Mouse (Mus musculus): ENCODE data around the gene Scn2b. TPM values are rescaled to one million over a fixed set of nuclear protein-coding genes. Genes with fewer than 3 reads are reported as not detected.

The Scn2b gene
- polyA plus RNA-seq, 1 experiment from 2014 or later, result 11.2 TPM

- no peak overlapping the region for H3K4me2 ChIP-seq
- WGBS, result 62% methylated on average over 3 of the region's 3 CpGs
- H3K4me3 ChIP-seq, result no peak overlapping the region
- H3K36me3 ChIP-seq (replicated peaks), result no peaks in the 10 kb centered on the region
- no peak for ATAC-seq (replicated peaks)
- no peaks in the 10 kb centered on the region for H3K9me3 ChIP-seq
- no peak overlapping the region for H3K9ac ChIP-seq
- no peaks in the 10 kb centered on the region for H3K4me1 ChIP-seq
- H3K27me3 ChIP-seq (replicated peaks), result no peaks in the 10 kb centered on the region
- H3K27ac ChIP-seq, result no peak overlapping the region
Measured at GRCm38 (mm10) chr9:45098426-45098825, 19.2 kb upstream of the Scn2b start.

- no peak for ATAC-seq (replicated peaks)
- 94% methylated on average over 1 of the region's 1 CpGs for WGBS
Measured at GRCm38 (mm10) chr9:45102528-45102927, 15.1 kb upstream of the Scn2b start.

GRCm38 (mm10) chr9:45103211-45103979 is 14.2 kb upstream of the Scn2b start:
- 73% methylated on average over 11 of the region's 11 CpGs for WGBS
- no peak for ATAC-seq (replicated peaks)

More at GRCm38 (mm10) chr9:45102528-45102927, 15.1 kb upstream of the Scn2b start:
- H3K27me3 ChIP-seq (replicated peaks), result no peaks in the 10 kb centered on the region
- no peaks in the 10 kb centered on the region for H3K9me3 ChIP-seq
- no peak overlapping the region for H3K4me3 ChIP-seq
- no peaks in the 10 kb centered on the region for H3K4me1 ChIP-seq
- H3K9ac ChIP-seq, result no peak overlapping the region
- H3K4me2 ChIP-seq, result no peak overlapping the region
- H3K36me3 ChIP-seq (replicated peaks), result no peaks in the 10 kb centered on the region
- H3K27ac ChIP-seq, result no peak overlapping the region

GRCm38 (mm10) chr9:45105596-45106374 is 11.8 kb upstream of the Scn2b start:
- 92% methylated on average over 2 of the region's 2 CpGs for WGBS
- no peak for ATAC-seq (replicated peaks)
- Histone ChIP-seq H3K4me1 (no peaks in the 10 kb centered on the region), H3K4me2 (no peak overlapping the region), H3K9ac (no peak overlapping the region), H3K27ac (no peak overlapping the region), H3K36me3 (replicated peaks) (no peaks in the 10 kb centered on the region), H3K4me3 (no peak overlapping the region), H3K9me3 (no peaks in the 10 kb centered on the region), H3K27me3 (replicated peaks) (no peaks in the 10 kb centered on the region)

More at GRCm38 (mm10) chr9:45103211-45103979, 14.2 kb upstream of the Scn2b start:
- Histone ChIP-seq H3K4me3 (no peak overlapping the region), H3K4me1 (no peaks in the 10 kb centered on the region), H3K4me2 (no peak overlapping the region), H3K9ac (no peak overlapping the region), H3K27ac (no peak overlapping the region), H3K27me3 (replicated peaks) (no peaks in the 10 kb centered on the region), H3K36me3 (replicated peaks) (no peaks in the 10 kb centered on the region), H3K9me3 (no peaks in the 10 kb centered on the region)

GRCm38 (mm10) chr9:45115706-45116105 is 1.9 kb upstream of the Scn2b start:
- peak overlapping the region; percentile 49 for H3K4me3 ChIP-seq
- ATAC-seq (replicated peaks), result peak; percentile 65
- WGBS, result under 1% methylated on average over 14 of the region's 14 CpGs
- peak overlapping the region; percentile 61 for H3K27ac ChIP-seq
- peaks cover 26% of the 10 kb centered on the region for H3K4me1 ChIP-seq
- H3K9ac ChIP-seq, result peak overlapping the region; percentile 43
- H3K27me3 ChIP-seq (replicated peaks), result no peaks in the 10 kb centered on the region
- H3K36me3 ChIP-seq (replicated peaks), result no peaks in the 10 kb centered on the region
- peak overlapping the region; percentile 71 for H3K4me2 ChIP-seq
- no peaks in the 10 kb centered on the region for H3K9me3 ChIP-seq

- Histone ChIP-seq H3K4me1 (peaks cover 37% of the 10 kb centered on the region), H3K4me3 (no peak overlapping the region), H3K27me3 (replicated peaks) (no peaks in the 10 kb centered on the region), H3K36me3 (replicated peaks) (no peaks in the 10 kb centered on the region), H3K4me2 (no peak overlapping the region), H3K9ac (no peak overlapping the region), H3K27ac (no peak overlapping the region), H3K9me3 (no peaks in the 10 kb centered on the region)
- WGBS, result 69% methylated on average over 9 of the region's 9 CpGs
- ATAC-seq (replicated peaks), result no peak
Measured at GRCm38 (mm10) chr9:45116819-45117218, 763 bp upstream of the Scn2b start.

GRCm38 (mm10) chr9:45118552-45118951 is 970 bp downstream of the Scn2b start:
- Histone ChIP-seq H3K9ac (peak overlapping the region; percentile 81), H3K36me3 (replicated peaks) (no peaks in the 10 kb centered on the region), H3K9me3 (no peaks in the 10 kb centered on the region), H3K27me3 (replicated peaks) (no peaks in the 10 kb centered on the region), H3K4me3 (peak overlapping the region; percentile 77), H3K4me1 (peaks cover 45% of the 10 kb centered on the region), H3K4me2 (peak overlapping the region; percentile 81), H3K27ac (peak overlapping the region; percentile 91; the same call in 1 of the 2 replicates)
- ATAC-seq (replicated peaks), result no peak
- WGBS, result 23% methylated on average over 10 of the region's 10 CpGs

- Histone ChIP-seq H3K27ac (no peak overlapping the region), H3K4me2 (peak overlapping the region; percentile 81), H3K4me3 (peak overlapping the region; percentile 77), H3K36me3 (replicated peaks) (no peaks in the 10 kb centered on the region), H3K9me3 (no peaks in the 10 kb centered on the region), H3K27me3 (replicated peaks) (no peaks in the 10 kb centered on the region), H3K4me1 (peaks cover 45% of the 10 kb centered on the region), H3K9ac (no peak overlapping the region)
- ATAC-seq (replicated peaks), result no peak
- WGBS, result 94% methylated on average over 8 of the region's 8 CpGs
Measured at GRCm38 (mm10) chr9:45119316-45119953, 1.9 kb downstream of the Scn2b start.

GRCm38 (mm10) chr9:45119954-45120530 is 2.5 kb downstream of the Scn2b start:
- H3K36me3 ChIP-seq (replicated peaks), result no peaks in the 10 kb centered on the region
- no peak overlapping the region for H3K4me3 ChIP-seq
- no peak overlapping the region for H3K9ac ChIP-seq
- peak overlapping the region; percentile 81; the same call in 1 of the 2 replicates for H3K4me2 ChIP-seq
- WGBS, result 88% methylated on average over 14 of the region's 14 CpGs
- no peak overlapping the region for H3K27ac ChIP-seq
- no peak for ATAC-seq (replicated peaks)
- no peaks in the 10 kb centered on the region for H3K27me3 ChIP-seq (replicated peaks)
- peaks cover 45% of the 10 kb centered on the region for H3K4me1 ChIP-seq
- no peaks in the 10 kb centered on the region for H3K9me3 ChIP-seq

- no peaks in the 10 kb centered on the region for H3K9me3 ChIP-seq
- H3K27ac ChIP-seq, result no peak overlapping the region
- H3K27me3 ChIP-seq (replicated peaks), result no peaks in the 10 kb centered on the region
- H3K4me3 ChIP-seq, result no peak overlapping the region
- H3K4me2 ChIP-seq, result no peak overlapping the region
- WGBS, result 83% methylated on average over 6 of the region's 6 CpGs
- H3K9ac ChIP-seq, result no peak overlapping the region
- no peak for ATAC-seq (replicated peaks)
- H3K4me1 ChIP-seq, result peaks cover 45% of the 10 kb centered on the region
- H3K36me3 ChIP-seq (replicated peaks), result peaks cover 4% of the 10 kb centered on the region; the same call in 1 of the 2 replicates
Measured at GRCm38 (mm10) chr9:45120567-45120966, 3.0 kb downstream of the Scn2b start.

- Histone ChIP-seq H3K9me3 (no peaks in the 10 kb centered on the region), H3K27me3 (replicated peaks) (no peaks in the 10 kb centered on the region), H3K9ac (no peak overlapping the region), H3K4me3 (no peak overlapping the region), H3K4me2 (no peak overlapping the region), H3K36me3 (replicated peaks) (peaks cover 9% of the 10 kb centered on the region; the same call in 1 of the 2 replicates), H3K27ac (no peak overlapping the region), H3K4me1 (peaks cover 42% of the 10 kb centered on the region)
- 61% methylated on average over 6 of the region's 6 CpGs for WGBS
- ATAC-seq (replicated peaks), result no peak
Measured at GRCm38 (mm10) chr9:45121001-45121400, 3.4 kb downstream of the Scn2b start.

- Histone ChIP-seq H3K9ac (no peak overlapping the region), H3K36me3 (replicated peaks) (peaks cover 15% of the 10 kb centered on the region), H3K4me3 (peak overlapping the region; percentile 22), H3K27me3 (replicated peaks) (no peaks in the 10 kb centered on the region), H3K27ac (no peak overlapping the region), H3K4me2 (peak overlapping the region; percentile 47), H3K9me3 (no peaks in the 10 kb centered on the region), H3K4me1 (peaks cover 40% of the 10 kb centered on the region)
- ATAC-seq (replicated peaks), result 0 out of 2 replicates have a peak, but pooled peaks have one; percentile 14
- 4% methylated on average over 10 of the region's 10 CpGs for WGBS
Measured at GRCm38 (mm10) chr9:45121769-45122168, 4.2 kb downstream of the Scn2b start.

Measured in midbrain, embryonic 15.5 days (tissue).